Mouse (Mus musculus): ENCODE measurements around the gene AW011738.

The AW011738 gene

DNA sequence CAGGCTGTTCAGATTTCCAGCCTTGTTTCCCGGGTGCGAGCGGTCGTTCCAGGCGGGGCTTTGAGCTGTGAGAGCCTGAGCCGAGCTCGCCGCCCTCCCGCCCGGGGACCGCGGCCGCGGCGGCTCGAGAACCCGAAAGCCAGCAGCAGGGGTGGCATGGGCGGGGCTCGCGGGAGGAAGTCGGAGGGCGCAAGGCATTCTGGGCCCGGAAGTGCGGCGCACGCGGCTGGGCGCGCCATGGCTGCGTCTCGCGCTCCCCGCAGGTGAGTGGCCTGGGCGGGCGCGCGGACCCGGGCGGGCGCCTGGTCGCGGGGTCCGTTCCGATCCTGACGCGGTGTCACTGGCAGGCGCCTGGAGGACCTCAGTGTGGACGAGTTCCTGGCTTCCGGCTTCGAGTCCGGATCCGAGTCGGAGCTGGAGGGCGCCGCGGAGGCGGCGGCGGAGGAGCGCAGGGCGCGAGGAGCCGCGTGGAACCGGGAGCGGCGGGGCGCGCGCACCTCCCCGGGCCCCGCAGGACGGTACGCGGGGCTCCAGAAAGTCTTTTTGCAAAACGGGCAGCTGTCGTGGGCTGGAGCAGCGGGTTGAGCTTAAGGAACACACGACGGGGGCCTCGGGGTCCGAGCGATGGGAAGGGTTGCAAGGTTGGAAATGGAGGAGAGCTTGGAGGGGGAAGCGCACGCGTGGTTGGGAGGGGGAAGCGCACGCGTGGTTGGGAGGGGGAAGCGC is 32.9 kb downstream of the AW011738 start, which contains the start of gene Noc2l:
Noc2l (plus strand) TSS at position 203 of the 726 bp plus-strand sequence.
- peak; percentile 92 to 95 for DNase-seq (ENCODE audit: inconsistent age in 2 of 2, low spot score in 1 of 2)

DNA sequence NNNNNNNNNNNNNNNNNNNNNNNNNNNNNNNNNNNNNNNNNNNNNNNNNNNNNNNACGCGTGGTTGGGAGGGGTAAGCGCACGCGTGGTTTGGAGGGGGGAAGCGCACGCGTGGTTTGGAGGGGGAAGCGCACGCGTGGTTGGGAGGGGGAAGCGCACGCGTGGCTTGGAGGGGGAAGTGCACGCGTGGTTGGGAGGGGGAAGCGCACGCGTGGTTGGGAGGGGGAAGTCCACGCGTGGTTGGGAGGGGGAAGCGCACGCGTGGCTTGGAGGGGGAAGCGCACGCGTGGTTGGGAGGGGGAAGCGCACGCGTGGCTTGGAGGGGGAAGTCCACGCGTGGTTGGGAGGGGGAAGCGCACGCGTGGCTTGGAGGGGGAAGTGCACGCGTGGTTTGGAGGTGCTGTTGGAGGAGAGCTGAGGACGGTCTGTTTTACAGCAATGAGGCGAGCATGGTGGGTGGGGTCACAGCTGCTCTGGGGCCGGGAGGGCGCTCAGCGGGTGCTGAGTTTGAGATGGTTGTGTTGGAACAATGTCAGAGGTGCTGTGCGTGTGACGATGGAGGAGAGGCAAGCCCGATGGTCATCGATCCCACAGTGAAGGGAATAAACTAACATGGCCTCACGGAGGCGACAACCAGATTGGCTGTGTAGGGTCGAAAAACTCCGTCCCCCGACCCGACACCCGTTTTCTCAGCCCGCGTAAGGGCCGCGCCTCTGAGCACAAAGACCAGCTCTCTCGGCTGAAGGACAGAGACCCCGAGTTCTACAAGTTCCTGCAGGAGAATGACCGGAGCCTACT is 33.7 kb downstream of the AW011738 start:
- peak in 1 of 2 experiments; percentile 27 for DNase-seq (ENCODE audit: inconsistent age in 2 of 2, low spot score in 1 of 2)

DNA sequence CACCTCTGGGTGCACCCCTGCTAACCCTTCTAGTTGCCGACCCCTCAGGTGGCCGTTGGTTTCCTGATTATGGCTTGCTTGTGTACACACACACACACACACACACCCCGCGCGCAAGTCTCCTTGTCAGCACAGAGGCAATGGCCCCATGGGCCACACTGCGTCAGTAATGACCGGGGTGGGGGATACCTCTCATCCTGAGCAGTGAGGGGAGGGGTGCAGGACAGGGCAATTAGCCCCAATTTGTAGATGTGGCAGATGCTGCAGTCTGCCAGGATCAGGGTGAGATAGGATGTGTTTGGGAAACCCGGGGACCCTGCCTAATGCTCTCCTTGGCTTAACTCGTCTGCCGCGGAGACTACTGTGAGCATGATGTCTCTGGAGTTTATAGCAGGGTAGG is 46.5 kb downstream of the AW011738 start:
- DNase-seq (ENCODE audit: inconsistent age in 2 of 2, low spot score in 1 of 2) = peak in 1 of 2 experiments; percentile 17

DNA sequence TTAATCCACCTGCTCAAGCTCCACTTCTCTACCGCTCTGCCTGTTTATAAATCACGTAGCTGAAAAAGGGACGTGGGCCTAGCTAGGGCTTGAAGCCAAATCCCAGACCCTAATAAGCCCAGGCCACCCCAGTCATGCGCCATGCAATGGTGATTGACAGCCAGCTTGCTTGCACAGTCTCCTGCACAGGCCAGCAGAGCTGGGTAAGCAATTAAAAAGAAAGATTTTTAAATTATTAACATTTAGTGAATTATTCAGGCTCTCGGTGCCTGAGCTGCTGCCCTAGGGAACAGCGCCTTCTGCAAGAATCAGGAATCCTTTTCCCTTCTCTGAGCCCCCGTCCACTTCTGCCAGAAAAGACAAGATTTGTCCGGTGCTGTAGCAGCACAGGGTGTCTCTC is 48.0 kb downstream of the AW011738 start:
- DNase-seq (ENCODE audit: inconsistent age in 2 of 2, low spot score in 1 of 2) = no peak

DNA sequence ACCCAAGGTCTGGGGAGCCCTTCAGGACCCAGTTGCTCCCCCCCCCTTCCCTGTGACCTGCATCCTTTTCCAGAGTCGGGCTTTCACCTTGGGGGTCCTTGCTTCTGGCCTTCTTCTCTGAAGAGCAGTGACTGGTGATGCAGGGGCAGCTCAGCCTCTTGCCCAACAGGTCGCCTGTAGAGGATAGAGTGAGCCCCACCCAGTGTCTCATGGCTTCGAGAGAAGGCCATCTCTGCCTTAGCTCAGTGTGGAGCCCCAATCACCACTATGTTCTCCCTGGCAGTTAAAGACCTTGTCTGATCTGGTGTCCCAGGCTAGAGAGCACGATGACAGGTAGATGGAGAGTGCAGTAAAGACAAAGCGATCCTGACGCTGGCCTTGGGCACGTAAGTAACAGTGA is 49.0 kb downstream of the AW011738 start:
- DNase-seq (ENCODE audit: inconsistent age in 2 of 2, low spot score in 1 of 2) = peak in 1 of 2 experiments; percentile 15

DNA sequence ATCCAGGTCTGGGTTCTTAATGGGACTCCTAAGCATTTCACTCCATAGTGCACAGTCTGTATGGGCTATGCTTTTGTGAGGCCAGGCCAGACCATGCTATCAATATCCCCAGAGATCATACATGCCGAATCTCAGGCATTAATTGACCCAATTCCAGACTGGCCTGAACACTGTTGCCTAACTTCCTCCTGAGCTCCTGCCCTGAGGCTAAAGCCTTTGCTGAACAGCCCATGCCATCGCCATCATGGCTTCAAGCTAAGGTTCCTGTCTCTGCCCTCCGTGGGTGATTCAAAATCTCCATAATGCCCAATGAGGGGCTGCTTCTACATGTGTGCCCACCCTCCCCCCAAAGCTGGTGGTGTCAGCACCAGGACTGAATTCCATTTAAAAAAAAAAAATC is 49.5 kb downstream of the AW011738 start:
- no peak for DNase-seq (ENCODE audit: inconsistent age in 2 of 2, low spot score in 1 of 2)

DNA sequence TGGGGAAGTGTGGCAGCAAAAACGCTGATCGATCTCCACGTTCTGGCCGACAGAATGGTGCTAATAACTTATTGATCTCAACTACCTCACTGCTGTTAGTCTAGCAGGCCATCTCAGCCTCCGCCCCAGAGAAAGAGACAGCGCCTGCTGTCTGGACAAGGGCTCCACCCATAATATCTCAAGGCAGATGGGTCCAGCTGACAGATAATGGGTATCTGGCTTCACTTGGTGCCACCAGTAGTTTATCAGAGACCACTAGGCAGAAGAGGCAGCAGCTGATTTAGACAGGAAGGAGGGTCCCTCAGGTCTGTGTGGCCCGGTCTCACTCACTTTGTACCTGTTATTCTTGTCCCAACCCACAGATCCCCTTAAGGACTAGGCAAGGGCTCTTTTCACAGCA is 49.9 kb downstream of the AW011738 start:
- peak in 1 of 2 experiments; percentile 17 for DNase-seq (ENCODE audit: inconsistent age in 2 of 2, low spot score in 1 of 2)

DNA sequence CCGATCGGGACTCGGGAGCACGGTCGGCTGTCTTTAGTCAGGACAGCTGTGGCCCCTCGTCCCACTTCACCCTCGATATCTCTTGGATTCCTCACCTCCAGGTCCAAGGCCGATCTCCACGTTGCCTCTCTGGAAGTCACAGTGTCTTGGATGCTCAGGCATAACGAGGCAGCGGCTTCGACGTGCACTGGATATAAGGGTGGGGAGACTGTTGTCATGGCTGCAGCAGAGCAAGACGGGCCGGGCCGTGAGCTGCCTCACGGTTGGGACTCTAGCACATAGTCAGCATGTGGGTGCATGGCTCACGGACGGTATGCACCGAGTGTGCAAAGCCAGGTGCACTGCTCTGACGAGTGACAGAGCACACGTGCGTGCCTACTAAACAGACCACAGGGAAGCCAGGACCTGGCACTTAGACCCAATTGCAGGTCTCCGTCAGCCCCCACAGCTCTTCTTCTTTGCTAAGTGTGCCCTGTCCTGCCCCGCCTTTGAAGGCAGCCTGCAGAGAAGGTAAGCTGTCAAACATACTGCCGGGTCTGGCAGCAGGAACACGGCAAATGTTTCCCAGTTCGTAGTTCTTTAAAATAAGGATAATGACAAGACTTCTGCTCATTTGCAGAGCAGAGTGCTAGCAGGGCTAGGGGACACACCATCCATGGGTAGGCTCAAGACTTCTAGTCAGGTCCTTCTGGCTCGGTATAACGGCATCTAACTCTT is 51.4 kb downstream of the AW011738 start:
- DNase-seq (ENCODE audit: inconsistent age in 2 of 2, low spot score in 1 of 2) = peak in 1 of 2 experiments; percentile 41
